Mouse (Mus musculus): Measurements from ENCODE around the gene Bcas3. TPM values are rescaled to one million over a fixed set of nuclear protein-coding genes. Genes with fewer than 3 reads are reported as not detected.

Bcas3 gene
- total RNA-seq, 2 experiments from 2014 or later, result 97.0 to 136 TPM

- no peak for ATAC-seq (replicated peaks; ENCODE audit: low FRiP score, poor library complexity, severe bottlenecking)
Measured at GRCm38 (mm10) chr11:85811229-85811628, 458.3 kb downstream of the Bcas3 start.

- ATAC-seq (replicated peaks; ENCODE audit: low FRiP score, poor library complexity, severe bottlenecking), result no peak
Measured at GRCm38 (mm10) chr11:85811676-85812075, 458.7 kb downstream of the Bcas3 start.

- ATAC-seq (replicated peaks; ENCODE audit: low FRiP score, poor library complexity, severe bottlenecking), result no peak
Measured at GRCm38 (mm10) chr11:85812201-85812966, 459.4 kb downstream of the Bcas3 start.

- ATAC-seq (replicated peaks; ENCODE audit: low FRiP score, poor library complexity, severe bottlenecking), result no peak
Measured at GRCm38 (mm10) chr11:85814678-85815077, 461.7 kb downstream of the Bcas3 start.

GRCm38 (mm10) chr11:85816471-85816870 lies 463.5 kb downstream of the Bcas3 start:
- ATAC-seq (replicated peaks; ENCODE audit: low FRiP score, poor library complexity, severe bottlenecking), result no peak

GRCm38 (mm10) chr11:85818401-85818800 lies 465.4 kb downstream of the Bcas3 start:
- no peak for ATAC-seq (replicated peaks; ENCODE audit: low FRiP score, poor library complexity, severe bottlenecking)

GRCm38 (mm10) chr11:85820959-85821358 lies 468.0 kb downstream of the Bcas3 start:
- ATAC-seq (replicated peaks; ENCODE audit: low FRiP score, poor library complexity, severe bottlenecking), result no peak

- ATAC-seq (replicated peaks; ENCODE audit: low FRiP score, poor library complexity, severe bottlenecking), result no peak
Measured at GRCm38 (mm10) chr11:85821659-85822058, 468.7 kb downstream of the Bcas3 start.

- peak; percentile 68 for ATAC-seq (replicated peaks; ENCODE audit: low FRiP score, poor library complexity, severe bottlenecking)
Measured at GRCm38 (mm10) chr11:85823181-85823580, 470.2 kb downstream of the Bcas3 start.

- no peak for ATAC-seq (replicated peaks; ENCODE audit: low FRiP score, poor library complexity, severe bottlenecking)
Measured at GRCm38 (mm10) chr11:85823794-85824193, 470.8 kb downstream of the Bcas3 start.

- ATAC-seq (replicated peaks; ENCODE audit: low FRiP score, poor library complexity, severe bottlenecking), result no peak
Measured at GRCm38 (mm10) chr11:85825031-85825430, 472.1 kb downstream of the Bcas3 start.

- no peak for ATAC-seq (replicated peaks; ENCODE audit: low FRiP score, poor library complexity, severe bottlenecking)
Measured at GRCm38 (mm10) chr11:85825823-85826222, 472.9 kb downstream of the Bcas3 start.

GRCm38 (mm10) chr11:85827342-85827741 lies 474.4 kb downstream of the Bcas3 start:
- ATAC-seq (replicated peaks; ENCODE audit: low FRiP score, poor library complexity, severe bottlenecking), result no peak

- 0 out of 2 replicates have a peak, but pooled peaks have one; percentile 19 for ATAC-seq (replicated peaks; ENCODE audit: low FRiP score, poor library complexity, severe bottlenecking)
Measured at GRCm38 (mm10) chr11:85828691-85829519, 475.9 kb downstream of the Bcas3 start.

GRCm38 (mm10) chr11:85829520-85830440 lies 476.8 kb downstream of the Bcas3 start:
- no peak for ATAC-seq (replicated peaks; ENCODE audit: low FRiP score, poor library complexity, severe bottlenecking)

- ATAC-seq (replicated peaks; ENCODE audit: low FRiP score, poor library complexity, severe bottlenecking), result no peak
Measured at GRCm38 (mm10) chr11:85830901-85831341, 478.0 kb downstream of the Bcas3 start.

GRCm38 (mm10) chr11:85831656-85832230 lies 478.8 kb downstream of the Bcas3 start:
- no peak for ATAC-seq (replicated peaks; ENCODE audit: low FRiP score, poor library complexity, severe bottlenecking)

- ATAC-seq (replicated peaks; ENCODE audit: low FRiP score, poor library complexity, severe bottlenecking), result no peak
Measured at GRCm38 (mm10) chr11:85832231-85832924, 479.4 kb downstream of the Bcas3 start, which contains the start of gene Tbx2. Gene Tbx2 (plus strand): TSS chr11:85832551.

GRCm38 (mm10) chr11:85833081-85833521 lies 480.1 kb downstream of the Bcas3 start:
- ATAC-seq (replicated peaks; ENCODE audit: low FRiP score, poor library complexity, severe bottlenecking), result no peak
